Mouse (Mus musculus) C2C12 (cell line): Measurements from ENCODE around the gene Casz1. TPM values are rescaled to one million over a fixed set of nuclear protein-coding genes. Genes with fewer than 3 reads are reported as not detected.

ENCODE experiments used
- H3K27me3 ChIP-seq: one replicate; pipeline ENCODE4 v1.6.1; 2011; ENCODE audit not compliant: control insufficient read depth, insufficient read depth, insufficient read length
- H3K36me3 ChIP-seq: one replicate; pipeline ENCODE4 v1.6.1; 2011; ENCODE audit not compliant: control insufficient read depth, insufficient read depth
- H3K4me3 ChIP-seq: one replicate; pipeline ENCODE4 v1.5.1; 2011; ENCODE audit warnings: mild to moderate bottlenecking, control low read depth; ENCODE audit not compliant: poor library complexity, insufficient read depth, severe bottlenecking
- H3K79me2 ChIP-seq: one replicate; pipeline ENCODE4 v1.6.1; 2011; ENCODE audit not compliant: control insufficient read depth, insufficient read depth
- H3K79me3 ChIP-seq: one replicate; pipeline ENCODE4 v1.6.1; 2011; ENCODE audit warnings: low read depth, control low read depth
- H3ac ChIP-seq: one replicate; pipeline ENCODE3; 2011; ENCODE audit warnings: low read depth; ENCODE audit not compliant: control insufficient read depth, insufficient read length
- CEBPB ChIP-seq: IDR thresholded peaks from one replicate; pipeline ENCODE4 v1.6.1; 2011; ENCODE audit warnings: low read depth, mild to moderate bottlenecking, control low read depth, moderate library complexity
- CTCF ChIP-seq: IDR thresholded peaks from one replicate; pipeline ENCODE4 v1.5.1; 2011; ENCODE audit not compliant: control insufficient read depth, insufficient read depth, insufficient read length
- FOSL1 ChIP-seq: IDR thresholded peaks from one replicate; pipeline ENCODE4 v1.8.0; 2011; ENCODE audit warnings: mild to moderate bottlenecking, low read length; ENCODE audit not compliant: poor library complexity, insufficient read depth, severe bottlenecking
- MAX ChIP-seq: IDR thresholded peaks from one replicate; pipeline ENCODE4 v1.6.1; 2011; ENCODE audit warnings: mild to moderate bottlenecking, control low read depth
- MYOD1 ChIP-seq: IDR thresholded peaks from one replicate; pipeline ENCODE4 v1.6.1; 2011; ENCODE audit warnings: low read depth; ENCODE audit not compliant: control insufficient read depth, insufficient read length
- MYOG ChIP-seq: IDR thresholded peaks from one replicate; pipeline ENCODE4 v1.6.1; 2011; ENCODE audit not compliant: control insufficient read depth, insufficient read length; ENCODE audit errors: extremely low read depth
- USF1 ChIP-seq: IDR thresholded peaks from one replicate; pipeline ENCODE4 v1.6.1; 2011; ENCODE audit warnings: low read depth, mild to moderate bottlenecking, control low read depth, moderate library complexity
- polyA plus RNA-seq: library from polyadenylated mRNA; unstranded; fragments of >200 nt; fragmentation: generic; extraction: Trizol; gene quantifications from one replicate; pipeline ENCODE4 v1.2.1, GENCODE M21; 2012; ENCODE audit warnings: missing spikeins

Casz1 gene
- polyA plus RNA-seq, 1 experiment, result 0.07 TPM

- Histone ChIP-seq H3K79me2 (no peaks in the 10 kb centered on the region), H3K4me3 (no peak overlapping the region), H3ac (no peak overlapping the region), H3K36me3 (no peaks in the 10 kb centered on the region), H3K79me3 (peaks cover 1% of the 10 kb centered on the region), H3K27me3 (no peaks in the 10 kb centered on the region)
- TF ChIP-seq CEBPB, result no peak
- TF ChIP-seq USF1, result no peak
- TF ChIP-seq CTCF, result no peak
- TF ChIP-seq MYOD1, result no peak
- TF ChIP-seq FOSL1, result no peak
- no peak for TF ChIP-seq MYOG
- no peak for TF ChIP-seq MAX
Measured at GRCm38 (mm10) chr4:148973387-148973786, 169.2 kb downstream of the Casz1 start.

DNA sequence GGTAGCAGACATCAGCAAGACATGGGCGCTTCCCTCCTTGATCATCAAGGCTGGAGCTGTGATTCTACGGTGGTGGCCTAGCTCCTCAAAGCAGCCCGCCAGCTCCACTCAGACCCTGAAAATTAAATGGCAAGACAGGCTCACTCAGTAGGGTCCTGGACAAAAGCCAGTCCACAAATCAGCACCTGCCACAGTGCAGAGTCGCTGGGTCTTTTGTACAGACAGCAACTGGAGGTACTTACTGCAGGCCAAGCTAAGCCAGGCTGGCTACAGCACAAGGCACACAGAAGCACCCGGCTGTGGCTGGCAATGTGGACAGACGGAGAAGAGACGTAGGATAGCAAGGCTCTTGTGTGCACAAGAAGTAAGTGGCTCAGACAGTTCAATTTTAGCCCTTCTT, 170.6 kb downstream of the Casz1 start:
- Histone ChIP-seq H3K36me3 (no peaks in the 10 kb centered on the region), H3K4me3 (no peak overlapping the region), H3K79me2 (no peaks in the 10 kb centered on the region), H3K79me3 (peaks cover 1% of the 10 kb centered on the region), H3K27me3 (no peaks in the 10 kb centered on the region), H3ac (no peak overlapping the region)
- TF ChIP-seq MAX (no peak), CEBPB (no peak)

DNA sequence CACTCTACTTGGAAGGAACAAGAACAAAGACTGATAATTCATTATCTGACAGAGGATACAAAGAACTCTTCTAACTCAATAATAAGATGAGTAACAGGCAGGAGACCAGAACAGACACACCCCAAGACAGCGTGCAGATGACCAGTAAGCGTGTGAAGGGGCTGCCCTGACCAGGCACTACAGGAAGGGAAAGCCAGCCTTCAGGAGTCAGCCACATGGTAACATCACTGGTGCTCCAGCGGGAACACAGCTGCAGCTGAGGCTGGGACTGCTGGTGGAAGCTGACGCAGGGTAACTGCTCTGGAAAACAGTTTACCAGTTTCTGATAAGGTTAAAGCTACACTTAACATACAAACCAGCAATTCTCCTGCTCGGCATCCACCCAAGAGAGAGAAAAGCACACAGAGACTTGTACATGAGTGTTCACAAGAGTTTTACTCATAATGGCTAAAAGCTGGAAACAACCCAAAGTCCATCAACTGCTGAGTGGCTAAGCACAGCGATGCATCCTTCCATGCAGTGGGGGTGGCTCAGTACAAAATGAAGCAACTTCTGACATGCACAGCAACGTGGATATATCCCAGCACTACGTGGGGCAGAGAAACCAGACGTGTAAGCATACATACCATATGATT, 174.1 kb downstream of the Casz1 start:
- H3K27me3 ChIP-seq, result no peaks in the 10 kb centered on the region
- H3K79me2 ChIP-seq, result no peaks in the 10 kb centered on the region
- H3K79me3 ChIP-seq, result peaks cover 1% of the 10 kb centered on the region
- no peak overlapping the region for H3ac ChIP-seq
- no peak for TF ChIP-seq CTCF
- no peak for TF ChIP-seq MYOG
- no peak for TF ChIP-seq MAX
- no peak for TF ChIP-seq CEBPB
- no peak for TF ChIP-seq USF1
- TF ChIP-seq FOSL1, result no peak
- TF ChIP-seq MYOD1, result no peak
- H3K36me3 ChIP-seq, result peaks cover 3% of the 10 kb centered on the region
- H3K4me3 ChIP-seq, result no peak overlapping the region

DNA sequence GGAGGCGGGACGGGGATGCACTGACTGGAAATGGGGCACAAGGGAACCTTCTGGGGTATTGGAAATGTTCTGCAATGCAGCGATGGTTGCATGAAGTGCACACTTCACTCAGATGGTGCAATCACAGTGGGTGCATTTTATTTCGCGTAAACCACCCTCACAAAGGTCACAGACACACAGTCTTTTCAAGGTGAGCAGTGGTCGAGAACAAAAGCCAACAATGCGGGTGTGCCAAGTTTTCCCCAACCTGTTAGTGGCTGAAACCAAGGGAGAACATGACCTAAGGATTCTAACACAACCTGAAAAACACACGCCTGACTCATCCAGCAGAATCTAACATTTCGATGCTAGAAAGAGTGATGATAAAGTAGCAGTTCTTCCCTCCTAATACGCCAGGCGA, 174.7 kb downstream of the Casz1 start:
- Histone ChIP-seq H3K4me3 (no peak overlapping the region), H3K79me3 (peaks cover 1% of the 10 kb centered on the region), H3ac (no peak overlapping the region), H3K27me3 (no peaks in the 10 kb centered on the region), H3K36me3 (peaks cover 4% of the 10 kb centered on the region), H3K79me2 (no peaks in the 10 kb centered on the region)
- TF ChIP-seq MYOG (no peak), FOSL1 (no peak)

GRCm38 (mm10) chr4:148979837-148980236, 175.6 kb downstream of the Casz1 start:
- Histone ChIP-seq H3K79me3 (peaks cover 1% of the 10 kb centered on the region), H3K27me3 (no peaks in the 10 kb centered on the region), H3K36me3 (peaks cover 8% of the 10 kb centered on the region), H3ac (no peak overlapping the region), H3K79me2 (no peaks in the 10 kb centered on the region), H3K4me3 (no peak overlapping the region)
- TF ChIP-seq CEBPB (no peak), MYOG (no peak), USF1 (no peak), MYOD1 (no peak), MAX (no peak), FOSL1 (no peak), CTCF (no peak)

DNA sequence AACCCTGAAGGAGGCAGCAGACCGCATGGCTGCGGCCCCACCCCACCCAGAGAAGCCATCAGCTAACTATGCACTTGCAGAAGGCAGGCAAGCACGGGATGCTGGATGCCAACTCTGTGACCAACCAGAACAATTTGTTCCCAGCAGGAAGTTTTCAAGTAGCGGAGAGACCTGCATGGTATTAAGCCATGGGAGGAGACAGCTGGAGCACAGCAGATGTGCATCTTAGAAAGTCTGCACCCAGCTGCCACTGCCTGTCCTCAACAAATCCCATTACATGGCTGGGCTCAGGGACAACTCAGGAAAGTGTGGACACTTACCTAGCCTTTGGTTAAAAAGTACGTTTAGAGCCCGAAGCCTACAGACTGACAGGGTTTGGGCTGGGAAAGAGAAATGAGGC, 178.0 kb downstream of the Casz1 start:
- no peaks in the 10 kb centered on the region for H3K27me3 ChIP-seq
- no peaks in the 10 kb centered on the region for H3K79me2 ChIP-seq

More for the DNA sequence above, 178.0 kb downstream of the Casz1 start:
- Histone ChIP-seq H3K36me3 (peaks cover 8% of the 10 kb centered on the region), H3K4me3 (no peak overlapping the region), H3ac (no peak overlapping the region), H3K79me3 (no peaks in the 10 kb centered on the region)
- TF ChIP-seq CEBPB, result no peak
- no peak for TF ChIP-seq CTCF
- TF ChIP-seq MAX, result no peak
- no peak for TF ChIP-seq MYOD1
- no peak for TF ChIP-seq USF1
- TF ChIP-seq FOSL1, result no peak
- TF ChIP-seq MYOG, result no peak
